Mouse (Mus musculus) layer of hippocampus, adult 6 months (tissue): ENCODE data around the gene Igsf9. TPM values are rescaled to one million over a fixed set of nuclear protein-coding genes. Genes with fewer than 3 reads are reported as not detected.

Source experiments
- long read RNA-seq, 2 experiments: library from polyadenylated mRNA; unstranded; transcript quantifications; one replicate each; pipeline ENCODE4 v2.0.0; 2019 to 2020
- polyA plus RNA-seq: library from polyadenylated mRNA; unstranded; fragments of <200 nt; fragmentation: Nextera tagmentation; gene quantifications from 2 replicates; pipeline ENCODE4 v1.2.3, GENCODE M21; 2021

Igsf9 gene
- polyA plus RNA-seq: 0.35 and 0.67 TPM in 2 replicates
- long read RNA-seq, experiment 1, partial matches to known transcripts: 0 of 1 reads
- long read RNA-seq, experiment 1, other reads (novel, unspliced or antisense): 1 of 1 reads
- long read RNA-seq, experiment 2, partial matches to known transcripts: 0 of 3 reads
- long read RNA-seq, experiment 2, other reads (novel, unspliced or antisense): 3 of 3 reads

DNA sequence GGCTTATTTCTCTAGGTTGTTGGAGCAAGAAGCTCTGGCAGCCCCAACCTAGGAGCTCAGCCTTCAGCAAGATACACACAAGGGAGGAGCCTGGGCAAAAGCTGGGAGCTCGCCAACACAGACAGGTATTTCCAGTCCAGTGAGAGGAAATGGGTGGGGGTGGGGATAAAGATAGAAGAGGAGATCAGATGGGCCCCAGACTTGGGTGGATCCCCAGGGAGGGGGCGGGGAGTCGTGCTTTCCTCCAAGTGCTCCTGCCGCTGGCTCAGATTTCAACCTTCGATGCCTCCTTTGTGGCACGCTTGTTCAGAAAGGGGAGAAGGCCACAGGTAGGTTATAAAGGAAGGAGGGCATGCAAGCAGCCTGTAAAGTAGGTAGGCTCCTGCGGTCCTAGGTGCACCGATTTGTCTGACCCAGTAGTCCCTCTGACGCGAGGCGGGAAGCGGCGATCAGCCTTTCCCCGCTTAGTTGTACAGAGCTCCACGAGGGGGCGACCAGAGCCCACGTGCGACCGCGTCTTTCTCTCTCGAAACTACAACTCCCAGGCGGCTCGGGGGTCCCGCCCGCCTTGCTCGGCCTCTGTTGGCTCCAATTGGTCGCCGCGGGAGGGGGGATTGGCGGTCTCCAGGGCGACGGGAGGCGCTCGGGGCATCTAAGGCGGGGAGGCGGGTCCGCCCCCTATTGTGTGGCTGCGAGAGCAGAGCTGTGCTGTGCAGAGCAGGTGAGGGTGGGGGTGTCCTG lies at the start of gene Igsf9:
Gene Igsf9, plus strand, starts transcription at position 249 of the 741 bp plus-strand sequence.

DNA sequence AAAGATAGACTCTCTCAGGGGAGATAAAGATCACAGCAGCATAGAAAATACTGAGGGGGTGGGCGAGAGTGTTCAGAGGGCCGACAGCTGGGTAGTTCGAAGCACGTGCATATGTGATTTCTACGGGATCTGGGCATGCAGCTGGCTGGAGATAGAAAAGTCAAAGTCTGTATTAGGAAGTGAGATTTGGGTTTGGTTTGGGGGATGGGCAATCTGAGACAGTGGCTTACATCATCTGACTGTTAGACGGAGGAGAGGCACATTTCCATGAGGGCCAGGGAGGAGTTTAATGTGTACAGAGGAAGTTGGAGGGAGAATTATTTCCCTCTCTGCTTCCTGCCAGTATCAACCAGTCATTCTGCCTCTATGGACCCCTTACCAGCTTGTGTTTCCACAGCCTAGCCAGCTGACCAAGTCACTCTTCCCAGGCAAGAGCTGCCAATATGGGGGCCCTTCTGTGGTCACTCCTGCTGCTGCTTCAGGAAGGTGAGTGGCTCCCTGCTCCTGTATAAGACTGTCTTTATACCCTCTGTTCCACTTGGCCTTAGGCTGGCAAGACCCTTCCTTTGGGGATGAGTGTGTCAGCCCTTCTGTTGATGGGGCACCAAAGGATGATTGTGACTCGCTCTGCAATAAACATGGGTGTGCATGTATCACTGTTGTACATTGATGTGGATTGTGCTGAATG lies 6.4 kb upstream of the Igsf9 start, which contains the start of gene Slamf9:
Gene Slamf9, plus strand, starts transcription at position 305 of the 688 bp plus-strand sequence.

DNA sequence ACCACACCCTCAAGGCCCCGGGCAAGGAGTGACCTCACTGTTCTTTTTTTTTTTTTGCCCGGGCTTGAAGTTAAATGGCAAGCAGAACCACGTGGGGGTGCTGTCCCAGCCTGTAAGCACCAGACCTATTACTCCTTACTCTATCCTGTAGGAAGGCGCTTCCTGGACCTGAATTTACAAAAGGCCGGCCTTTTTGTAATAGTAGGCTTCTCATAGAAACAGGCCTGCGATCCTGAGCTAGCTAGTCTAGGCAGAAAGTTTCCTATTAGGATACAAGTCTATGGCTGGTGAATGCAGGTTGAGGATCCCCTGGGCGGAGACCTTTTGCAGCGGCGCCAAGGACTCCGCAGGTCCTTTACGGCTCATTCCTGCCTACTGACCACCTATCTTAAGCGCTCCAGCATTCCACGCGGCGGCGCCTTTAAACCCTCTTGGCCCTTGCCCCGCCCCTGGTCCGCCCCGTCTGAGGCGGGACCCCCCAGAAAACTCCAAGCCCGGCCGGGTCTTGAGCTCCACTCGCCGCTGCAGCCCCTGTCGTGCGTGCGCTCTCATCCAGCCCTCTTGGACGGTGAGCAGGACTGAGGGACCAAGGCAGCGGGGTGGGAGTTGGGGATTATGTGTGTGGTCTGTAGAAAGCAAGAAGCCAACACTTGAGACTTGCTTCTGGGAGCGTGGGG lies 18.3 kb downstream of the Igsf9 start, which contains the start of gene Tagln2:
Gene Tagln2, plus strand, starts transcription at position 283 of the 677 bp plus-strand sequence.

DNA sequence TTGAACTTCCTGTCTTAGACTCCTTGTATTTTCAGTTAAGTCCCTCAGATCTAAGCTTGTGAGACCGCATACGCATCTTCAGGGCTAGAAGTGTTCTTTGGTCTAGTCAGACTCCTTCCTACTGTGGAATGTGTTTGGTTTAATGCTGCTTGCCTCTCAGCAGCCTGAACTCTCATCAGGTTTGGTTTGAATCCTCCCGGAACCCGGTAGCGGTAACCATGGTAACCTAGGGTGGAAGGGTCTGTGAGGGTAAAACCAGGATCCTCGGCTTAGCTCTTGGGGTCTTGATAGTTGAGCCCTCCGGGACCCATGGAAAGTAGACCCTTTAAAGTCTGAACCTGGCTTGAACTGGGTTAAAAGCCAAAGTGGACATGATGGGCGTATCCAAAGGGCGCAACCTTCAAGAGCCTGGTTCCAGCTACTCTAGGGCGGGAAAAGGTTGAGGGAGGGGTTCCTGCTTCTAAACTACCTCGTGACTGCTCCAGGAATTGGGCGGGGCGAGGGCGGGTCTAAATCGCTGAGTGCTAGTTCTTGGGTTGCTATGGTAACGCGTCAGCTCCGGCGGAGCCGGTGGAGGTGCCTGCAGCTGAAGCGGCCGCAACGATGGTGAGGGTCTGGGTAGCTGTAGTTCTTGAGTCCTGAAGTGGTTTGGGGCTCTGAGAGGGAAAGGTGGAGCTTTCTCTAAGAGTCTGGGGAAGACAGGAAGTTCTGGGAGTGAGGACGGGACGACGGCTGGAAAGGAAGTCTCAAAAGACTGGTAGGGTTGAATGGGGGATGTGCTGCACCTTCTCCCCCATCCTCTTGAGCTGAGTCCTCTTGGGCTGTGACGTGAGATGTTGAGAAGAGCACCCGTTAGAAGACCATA lies 39.2 kb downstream of the Igsf9 start, which contains the start of gene Cfap45:
Gene Cfap45, plus strand, starts transcription at position 226 of the 865 bp plus-strand sequence.

Other genes starting within 250 kb of the Igsf9 start
- not detected in 2 replicates for gene Atp1a4, start 223.4 kb upstream of the Igsf9 start, polyA plus RNA-seq
- gene Igsf8, start 220.1 kb upstream of the Igsf9 start, polyA plus RNA-seq: 87.6 and 111 TPM in 2 replicates
- gene Atp1a2, start 183.7 kb upstream of the Igsf9 start, polyA plus RNA-seq: 143 and 146 TPM in 2 replicates
- 11.6 and 12.5 TPM in 2 replicates for gene Kcnj9, start 152.5 kb upstream of the Igsf9 start, polyA plus RNA-seq
- gene Kcnj10, start 140.6 kb upstream of the Igsf9 start, polyA plus RNA-seq: 19.2 and 29.3 TPM in 2 replicates
- gene Pigm, start 105.2 kb upstream of the Igsf9 start, polyA plus RNA-seq: 2.8 TPM in 2 replicates
- 1.6 and 2.0 TPM in 2 replicates for gene Slamf9, start 6.4 kb upstream of the Igsf9 start, polyA plus RNA-seq
- gene Tagln2, start 18.3 kb downstream of the Igsf9 start, polyA plus RNA-seq: 13.4 and 13.8 TPM in 2 replicates
- 4.5 and 6.9 TPM in 2 replicates for gene Cfap45, start 39.0 kb downstream of the Igsf9 start, polyA plus RNA-seq
- 0.51 and 0.68 TPM in 2 replicates for gene Vsig8, start 74.2 kb downstream of the Igsf9 start, polyA plus RNA-seq
- gene Slamf8, start 108.8 kb downstream of the Igsf9 start, polyA plus RNA-seq: 0.38 and 0.55 TPM in 2 replicates
- gene Fcrl6, start 120.8 kb downstream of the Igsf9 start, polyA plus RNA-seq: 0.09 TPM in 1 of 2 replicates, not detected in the other
- 13.2 and 14.1 TPM in 2 replicates for gene Dusp23, start 151.2 kb downstream of the Igsf9 start, polyA plus RNA-seq
- gene Crp, start 216.3 kb downstream of the Igsf9 start, polyA plus RNA-seq: not detected in 2 replicates